Mouse (Mus musculus) lung, embryonic 14.5 days (tissue): ENCODE data around the gene Vav2. TPM values are rescaled to one million over a fixed set of nuclear protein-coding genes. Genes with fewer than 3 reads are reported as not detected.

Experiments
- ATAC-seq: fragments of 200-750 bp; cut with Nextera tagmentation; 2 replicates; pipeline ENCODE4 v1.8.0; 2017; ENCODE audit warnings: mild to moderate bottlenecking, moderate TSS enrichment, moderate library complexity; ENCODE audit not compliant: insufficient read depth
- DNase-seq: peaks from one replicate; pipeline ENCODE4 v3.0.0-alpha.2; 2015
- H3K27ac ChIP-seq: fragments of 300-500 bp; sonication (generic); 2 replicates; pipeline ENCODE4 v1.5.1; 2014; ENCODE audit warnings: low read depth, mild to moderate bottlenecking, moderate library complexity
- H3K27me3 ChIP-seq: fragments of 300-500 bp; sonication (generic); 2 replicates; pipeline ENCODE4 v1.6.1; 2014; ENCODE audit warnings: low read length, control low read depth; ENCODE audit not compliant: insufficient read depth
- H3K36me3 ChIP-seq: fragments of 300-500 bp; sonication (generic); 2 replicates; pipeline ENCODE4 v1.6.1; 2014; ENCODE audit warnings: control low read depth; ENCODE audit not compliant: insufficient read depth
- H3K4me1 ChIP-seq: fragments of 300-500 bp; sonication (generic); 2 replicates; pipeline ENCODE4 v1.6.1; 2014; ENCODE audit warnings: antibody characterized with exemption, control low read depth; ENCODE audit not compliant: insufficient read depth
- H3K4me2 ChIP-seq: fragments of 300-500 bp; sonication (generic); 2 replicates; pipeline ENCODE4 v1.6.1; 2014; ENCODE audit warnings: mild to moderate bottlenecking
- H3K4me3 ChIP-seq: fragments of 300-500 bp; sonication (generic); 2 replicates; pipeline ENCODE4 v1.5.1; 2014; ENCODE audit warnings: low read depth, low read length
- H3K9ac ChIP-seq: fragments of 300-500 bp; sonication (generic); 2 replicates; pipeline ENCODE4 v1.6.1; 2014
- H3K9me3 ChIP-seq: fragments of 300-500 bp; sonication (generic); 2 replicates; pipeline ENCODE4 v1.6.1; 2016; ENCODE audit warnings: low read depth, low read length, control low read depth
- CTCF ChIP-seq: IDR thresholded peaks from 2 replicates; pipeline ENCODE4 v1.5.1; 2016; ENCODE audit warnings: antibody characterized with exemption, low read depth
- WGBS: fragments of 180-500 bp; shearing (Covaris S2); extraction: QIAGEN DNeasy Blood & Tissue Kit; methylation state at CpG from one replicate; pipeline ENCODE4 v1.1.7; 2014; 5-methylcytosine and 5-hydroxymethylcytosine counted together
- polyA plus RNA-seq: library from polyadenylated mRNA; unstranded; fragments of >200 nt; fragmentation: Nextera tagmentation; extraction: Ambion mirVana; gene quantifications from 2 replicates; pipeline ENCODE4 v1.2.1, GENCODE M21; 2014

Gene Vav2
- polyA plus RNA-seq, 1 experiment from 2014 or later: 8.6 TPM

DNA sequence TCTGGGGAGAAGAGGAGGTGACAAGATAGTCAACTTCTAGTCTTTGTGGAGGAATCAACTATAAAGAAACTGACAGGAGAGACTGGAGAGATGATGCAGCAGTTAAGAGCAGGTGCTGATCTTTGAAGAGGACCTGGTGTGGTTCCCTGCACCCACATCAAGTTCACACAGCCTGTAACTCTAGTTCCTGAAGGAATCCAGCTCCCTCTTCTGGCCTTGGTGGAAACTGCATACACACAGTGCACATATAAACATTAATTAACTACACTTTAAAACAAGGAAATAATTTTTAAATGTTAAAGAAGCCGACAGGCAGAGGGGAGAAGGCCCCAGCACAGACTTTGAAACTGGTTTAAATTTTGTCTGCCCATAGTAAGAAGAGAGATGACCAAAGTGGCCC is 39.6 kb downstream of the Vav2 start:
- Histone ChIP-seq H3K4me1 (peaks cover 26% of the 10 kb centered on the region), H3K27ac (no peak overlapping the region), H3K36me3 (0 out of 2 replicates have a peak, but pooled peaks cover 4% of the 10 kb centered on the region), H3K27me3 (no peaks in the 10 kb centered on the region), H3K9ac (no peak overlapping the region), H3K9me3 (no peaks in the 10 kb centered on the region), H3K4me3 (no peak overlapping the region), H3K4me2 (no peak overlapping the region)
- no peak for ATAC-seq
- DNase-seq: no peak
- WGBS: 90% methylated on average over 1 of the region's 1 CpGs
- peak; percentile 20; the same call in 1 of the 2 replicates for TF ChIP-seq CTCF

DNA sequence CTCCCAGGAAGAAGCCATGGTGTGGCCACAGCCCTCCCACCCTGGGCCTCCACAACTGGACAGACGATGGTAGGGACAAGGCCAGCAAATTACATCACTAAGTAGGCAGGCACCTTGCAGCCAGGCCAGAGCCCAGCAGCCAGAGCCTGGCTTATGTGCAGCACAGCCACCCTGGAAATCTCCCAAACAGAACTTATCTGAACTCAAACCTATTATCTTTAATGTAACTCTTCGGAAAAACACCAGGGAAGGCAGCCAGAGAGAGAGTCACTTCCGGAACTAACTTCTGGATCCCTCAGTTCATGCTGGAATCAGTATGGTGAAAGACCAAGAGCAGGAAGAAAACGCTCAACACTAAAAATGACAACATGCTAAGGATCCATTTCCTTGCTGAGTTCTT is 45.1 kb downstream of the Vav2 start:
- Histone ChIP-seq H3K4me3 (no peak overlapping the region), H3K4me1 (peaks cover 11% of the 10 kb centered on the region), H3K9ac (no peak overlapping the region), H3K27me3 (no peaks in the 10 kb centered on the region), H3K9me3 (no peaks in the 10 kb centered on the region), H3K36me3 (0 out of 2 replicates have a peak, but pooled peaks cover 4% of the 10 kb centered on the region), H3K27ac (peak overlapping the region; percentile 40; the same call in 1 of the 2 replicates), H3K4me2 (no peak overlapping the region)
- WGBS: 47% methylated on average over 4 of the region's 4 CpGs
- DNase-seq: peak; percentile 55
- TF ChIP-seq CTCF: no peak
- ATAC-seq: no peak

DNA sequence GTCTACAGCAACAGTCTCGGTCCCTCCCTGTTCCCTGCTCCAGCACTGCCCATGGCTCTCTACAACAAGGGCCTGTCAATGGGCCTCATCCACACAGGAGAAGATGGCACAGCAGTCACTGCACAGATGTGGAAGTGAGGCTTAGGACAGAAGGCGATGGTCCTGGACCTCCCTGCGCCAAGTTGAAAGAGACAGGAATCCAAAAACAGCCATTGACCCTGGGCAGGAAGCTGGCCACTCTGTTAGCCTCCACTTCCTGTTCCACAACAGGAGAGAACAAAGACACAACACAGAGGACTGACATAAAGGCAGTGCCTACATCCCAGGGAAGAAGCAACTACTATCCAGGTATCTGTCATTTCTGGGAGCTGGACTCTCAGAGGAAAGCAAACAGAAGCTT is 45.6 kb downstream of the Vav2 start:
- ATAC-seq (no peak), DNase-seq (no peak)
- Histone ChIP-seq H3K27me3 (no peaks in the 10 kb centered on the region), H3K4me1 (peaks cover 14% of the 10 kb centered on the region), H3K9ac (no peak overlapping the region), H3K4me3 (no peak overlapping the region), H3K4me2 (no peak overlapping the region), H3K36me3 (0 out of 2 replicates have a peak, but pooled peaks cover 4% of the 10 kb centered on the region), H3K9me3 (no peaks in the 10 kb centered on the region), H3K27ac (peak overlapping the region; percentile 40; the same call in 1 of the 2 replicates)
- 77% methylated on average over 3 of the region's 3 CpGs for WGBS
- no peak for TF ChIP-seq CTCF

DNA sequence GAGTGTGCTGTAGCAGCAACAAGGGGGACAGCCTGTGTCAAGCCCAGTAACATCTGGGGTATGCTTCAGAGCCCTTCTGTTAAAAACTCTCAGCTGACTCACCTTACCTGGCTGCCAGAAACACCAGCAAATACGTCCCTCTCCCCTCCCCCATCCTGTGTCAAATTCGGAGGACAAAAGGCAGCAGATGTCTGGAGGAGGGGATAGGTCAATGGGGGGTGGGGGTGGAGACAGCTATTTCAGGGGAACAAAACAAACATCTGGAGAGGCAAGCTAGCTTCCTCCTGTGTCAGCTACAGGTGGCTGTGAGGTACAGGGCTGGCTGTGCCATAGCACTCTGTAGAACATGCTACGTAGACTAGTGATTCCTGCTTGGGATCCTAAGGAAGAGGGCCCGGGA is 49.0 kb downstream of the Vav2 start:
- WGBS: 21% methylated on average over 4 of the region's 4 CpGs

DNA sequence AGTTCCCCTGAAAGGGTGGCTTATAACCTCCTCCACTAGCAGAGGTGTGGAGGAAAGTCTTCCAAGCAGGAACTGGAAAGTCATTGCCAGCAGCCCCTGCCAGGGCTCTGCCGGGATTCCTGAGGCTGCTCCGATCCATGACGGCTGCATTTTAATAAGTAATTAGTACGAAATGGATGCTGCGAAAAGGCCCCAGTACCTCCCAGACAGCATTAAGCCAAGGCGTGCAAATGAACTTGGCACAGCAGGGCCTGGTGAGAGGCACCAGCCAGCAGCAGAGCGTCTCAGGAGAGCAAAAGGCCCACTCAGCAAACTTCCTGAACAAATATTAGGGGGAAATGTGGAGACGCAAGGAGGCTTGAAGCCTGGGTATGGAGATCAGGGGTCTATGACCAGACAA is 49.7 kb downstream of the Vav2 start:
- H3K4me3 ChIP-seq: no peak overlapping the region
- no peak for TF ChIP-seq CTCF
- H3K4me2 ChIP-seq: no peak overlapping the region
- H3K36me3 ChIP-seq: no peaks in the 10 kb centered on the region
- peaks cover 14% of the 10 kb centered on the region for H3K4me1 ChIP-seq
- H3K27ac ChIP-seq: no peak overlapping the region
- no peaks in the 10 kb centered on the region for H3K9me3 ChIP-seq
- ATAC-seq (no peak), DNase-seq (no peak)
- H3K9ac ChIP-seq: no peak overlapping the region; the same call in 1 of the 2 replicates
- 57% methylated on average over 8 of the region's 8 CpGs for WGBS
- H3K27me3 ChIP-seq: no peaks in the 10 kb centered on the region

More for the DNA sequence above, 49.0 kb downstream of the Vav2 start:
- H3K36me3 ChIP-seq: no peaks in the 10 kb centered on the region
- H3K27me3 ChIP-seq: no peaks in the 10 kb centered on the region
- no peak overlapping the region; the same call in 1 of the 2 replicates for H3K27ac ChIP-seq
- DNase-seq (no peak), ATAC-seq (no peak)
- no peaks in the 10 kb centered on the region for H3K9me3 ChIP-seq
- H3K4me1 ChIP-seq: peaks cover 14% of the 10 kb centered on the region
- H3K4me3 ChIP-seq: no peak overlapping the region
- H3K4me2 ChIP-seq: no peak overlapping the region
- H3K9ac ChIP-seq: no peak overlapping the region
- TF ChIP-seq CTCF: no peak

DNA sequence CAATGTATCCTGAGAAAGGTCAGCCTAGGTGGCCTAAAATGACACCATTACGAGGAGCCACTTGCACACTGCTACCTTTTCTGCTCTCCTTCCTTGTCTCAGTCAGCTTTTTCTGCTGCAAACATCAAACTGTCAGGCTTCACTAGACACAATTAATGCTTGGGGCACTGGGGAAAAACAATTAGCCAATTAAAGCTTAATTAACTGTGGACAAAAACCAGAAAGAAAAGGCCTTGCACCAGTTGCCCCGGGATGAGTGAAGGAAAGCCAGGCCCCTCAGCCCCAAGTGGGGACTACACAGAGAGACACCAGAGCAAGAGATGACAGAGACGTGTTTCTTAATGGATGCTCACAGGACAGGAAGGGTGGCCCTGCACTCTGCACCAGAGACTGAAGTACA is 51.7 kb downstream of the Vav2 start:
- H3K27ac ChIP-seq: no peak overlapping the region
- no peak overlapping the region for H3K4me3 ChIP-seq
- no peak overlapping the region for H3K4me2 ChIP-seq
- no peaks in the 10 kb centered on the region for H3K36me3 ChIP-seq
- H3K9me3 ChIP-seq: no peaks in the 10 kb centered on the region
- 45% methylated on average over 3 of the region's 3 CpGs for WGBS
- ATAC-seq: no peak
- TF ChIP-seq CTCF: no peak
- H3K4me1 ChIP-seq: peaks cover 14% of the 10 kb centered on the region; the same call in 1 of the 2 replicates
- no peak overlapping the region for H3K9ac ChIP-seq
- no peaks in the 10 kb centered on the region for H3K27me3 ChIP-seq
- DNase-seq: no peak

DNA sequence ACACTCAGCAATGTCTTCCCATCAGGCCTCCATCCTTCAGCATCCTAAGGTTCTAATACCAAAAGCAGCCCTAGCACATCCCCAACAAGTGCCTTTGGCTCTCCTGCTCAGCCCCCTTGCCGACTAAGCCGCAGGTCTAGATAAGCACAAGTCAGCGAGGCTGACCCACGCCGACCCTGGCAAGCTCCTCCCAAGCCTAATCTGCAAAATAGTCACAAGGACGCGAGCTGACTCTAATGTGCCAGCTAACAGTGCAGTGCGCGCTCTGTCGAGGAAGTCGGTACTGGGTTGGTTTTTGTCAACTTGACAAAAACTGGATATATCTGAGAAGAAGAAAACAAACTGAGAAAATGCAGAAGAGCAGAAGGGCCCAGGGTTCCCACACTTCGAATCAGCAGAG is 53.5 kb downstream of the Vav2 start:
- H3K27me3 ChIP-seq: no peaks in the 10 kb centered on the region
- H3K4me2 ChIP-seq: no peak overlapping the region
- no peaks in the 10 kb centered on the region for H3K36me3 ChIP-seq
- H3K4me1 ChIP-seq: peaks cover 14% of the 10 kb centered on the region; the same call in 1 of the 2 replicates
- no peaks in the 10 kb centered on the region for H3K9me3 ChIP-seq
- DNase-seq (no peak), ATAC-seq (no peak)
- no peak overlapping the region for H3K4me3 ChIP-seq
- H3K27ac ChIP-seq: no peak overlapping the region
- 21% methylated on average over 12 of the region's 12 CpGs for WGBS
- H3K9ac ChIP-seq: no peak overlapping the region
- no peak for TF ChIP-seq CTCF
